Mouse (Mus musculus) G1E (cell line): ENCODE data around the gene Bptf.
"Not testable (repeated sequence)": the region's sequence is repeated elsewhere in the genome, so short reads cannot be mapped to it uniquely, and the experiment has no call there.

Source experiments
- CTCF ChIP-seq: IDR thresholded peaks from 2 replicates; pipeline ENCODE4 v1.5.1; 2012; ENCODE audit warnings: low read depth, low read length, inconsistent platforms, mixed read lengths
- POLR2AphosphoS5 ChIP-seq: IDR thresholded peaks from 2 replicates; pipeline ENCODE4 v1.6.1; 2012; ENCODE audit warnings: low read depth, low read length, inconsistent platforms; ENCODE audit not compliant: insufficient replicate concordance

- not testable (repeated sequence) for TF ChIP-seq CTCF, POLR2AphosphoS5
These were observed 116.3 kb downstream of the Bptf start for GRCm38 (mm10) chr11:107015535-107016187.
